Mouse (Mus musculus) midbrain, embryonic 11.5 days (tissue): ENCODE measurements around the gene Ap1ar. TPM values are rescaled to one million over a fixed set of nuclear protein-coding genes. Genes with fewer than 3 reads are reported as not detected.
A peak's percentile ranks its signal among the peaks of the same experiment; 100 is the strongest.
"Not testable (repeated sequence)": the region's sequence is repeated elsewhere in the genome, so short reads cannot be mapped to it uniquely, and the experiment has no call there.

Experiments
- ATAC-seq: fragments of 200-750 bp; cut with Nextera tagmentation; 2 replicates; pipeline ENCODE4 v1.8.0; 2017; ENCODE audit warnings: moderate TSS enrichment, moderate library complexity; ENCODE audit not compliant: low FRiP score
- DNase-seq: peaks from one replicate; pipeline ENCODE4 v3.0.0; 2015; ENCODE audit warnings: low spot score; ENCODE audit errors: missing footprints
- H3K27ac ChIP-seq: fragments of 300-500 bp; sonication (generic); 2 replicates; pipeline ENCODE4 v1.5.1; 2014; ENCODE audit warnings: low read depth, low read length
- H3K27me3 ChIP-seq: fragments of 300-500 bp; sonication (generic); 2 replicates; pipeline ENCODE4 v1.6.1; 2014; ENCODE audit warnings: mild to moderate bottlenecking, low read length, moderate library complexity, mixed read lengths; ENCODE audit not compliant: control insufficient read depth, insufficient read depth
- H3K36me3 ChIP-seq: fragments of 300-500 bp; sonication (generic); 2 replicates; pipeline ENCODE4 v1.6.1; 2014; ENCODE audit warnings: mild to moderate bottlenecking, low read length, moderate library complexity, mixed read lengths; ENCODE audit not compliant: control insufficient read depth, insufficient read depth
- H3K4me1 ChIP-seq: fragments of 300-500 bp; sonication (generic); 2 replicates; pipeline ENCODE4 v1.6.1; 2014; ENCODE audit warnings: low read length; ENCODE audit not compliant: control insufficient read depth, insufficient read depth
- H3K4me2 ChIP-seq: fragments of 300-500 bp; sonication (generic); 2 replicates; pipeline ENCODE4 v1.6.1; 2014; ENCODE audit warnings: mild to moderate bottlenecking, moderate library complexity
- H3K4me3 ChIP-seq: fragments of 300-500 bp; sonication (generic); 2 replicates; pipeline ENCODE4 v1.5.1; 2014; ENCODE audit warnings: low read depth, low read length
- H3K9ac ChIP-seq: fragments of 300-500 bp; sonication (generic); 2 replicates; pipeline ENCODE4 v1.6.1; 2014; ENCODE audit warnings: low read length
- H3K9me3 ChIP-seq: fragments of 300-500 bp; sonication (generic); 2 replicates; pipeline ENCODE4 v1.6.1; 2016; ENCODE audit warnings: low read length; ENCODE audit not compliant: control insufficient read depth
- WGBS: fragments of 180-500 bp; shearing (Covaris S2); extraction: QIAGEN DNeasy Blood & Tissue Kit; methylation state at CpG from one replicate; pipeline ENCODE4 v1.1.7; 2014; 5-methylcytosine and 5-hydroxymethylcytosine counted together
- polyA plus RNA-seq: library from polyadenylated mRNA; unstranded; fragments of >200 nt; fragmentation: Nextera tagmentation; extraction: Ambion mirVana; gene quantifications from 2 replicates; pipeline ENCODE4 v1.2.1, GENCODE M21; 2014

Gene Ap1ar
- polyA plus RNA-seq, 1 experiment from 2014 or later = 73.9 TPM

DNA sequence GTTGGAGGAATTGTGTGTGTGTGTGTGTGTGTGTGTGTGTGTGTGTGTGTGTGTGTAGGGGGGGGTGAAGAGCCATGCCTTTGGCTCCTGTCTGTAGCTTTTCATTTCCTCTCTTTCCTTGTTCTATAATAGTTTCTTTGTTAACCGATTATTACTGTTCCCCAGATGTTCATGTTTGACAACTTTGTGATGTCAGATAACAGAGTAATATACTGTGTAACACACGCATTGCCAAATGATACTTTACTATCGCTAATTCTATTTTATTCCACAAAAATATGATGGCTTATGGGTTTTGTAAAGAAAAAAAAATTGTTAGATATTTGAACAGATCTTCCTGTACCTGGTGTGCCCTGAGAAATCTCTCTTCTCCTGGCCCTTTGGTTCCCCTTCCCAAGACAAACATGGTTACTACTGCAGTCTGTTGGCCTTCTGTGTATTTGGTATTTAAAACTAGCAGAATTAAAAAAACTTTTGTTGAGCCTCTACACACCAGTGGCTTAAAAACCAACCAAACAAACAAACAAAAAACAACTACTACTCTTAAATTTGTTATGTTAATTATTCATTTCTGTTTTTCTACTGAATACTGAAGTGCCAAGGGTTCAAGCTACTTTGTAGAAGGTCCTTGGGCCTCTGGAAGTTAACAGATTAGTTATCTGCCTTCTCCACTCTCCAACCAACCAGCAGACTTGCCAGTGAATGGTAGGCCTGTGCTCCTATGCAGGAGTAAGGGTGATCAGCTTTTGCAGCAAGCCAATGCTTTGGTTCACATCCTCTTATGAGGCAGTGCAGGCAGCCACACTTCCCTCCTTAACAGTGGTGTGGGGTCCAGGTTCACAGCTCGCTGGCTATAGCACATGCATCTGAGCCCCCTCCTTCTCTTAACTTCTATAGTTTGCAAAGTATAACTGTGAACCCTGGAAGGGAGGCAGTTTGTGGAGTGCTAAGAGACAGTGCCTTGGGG is 45.4 kb downstream of the Ap1ar start:
- Histone ChIP-seq H3K4me2 (no peak overlapping the region), H3K4me3 (no peak overlapping the region), H3K4me1 (peaks cover 17% of the 10 kb centered on the region), H3K27me3 (peaks cover 40% of the 10 kb centered on the region), H3K9me3 (no peaks in the 10 kb centered on the region), H3K27ac (no peak overlapping the region), H3K36me3 (no peaks in the 10 kb centered on the region), H3K9ac (no peak overlapping the region)
- no peak for ATAC-seq
- WGBS = 57% methylated on average over 4 of the region's 4 CpGs
- no peak for DNase-seq

DNA sequence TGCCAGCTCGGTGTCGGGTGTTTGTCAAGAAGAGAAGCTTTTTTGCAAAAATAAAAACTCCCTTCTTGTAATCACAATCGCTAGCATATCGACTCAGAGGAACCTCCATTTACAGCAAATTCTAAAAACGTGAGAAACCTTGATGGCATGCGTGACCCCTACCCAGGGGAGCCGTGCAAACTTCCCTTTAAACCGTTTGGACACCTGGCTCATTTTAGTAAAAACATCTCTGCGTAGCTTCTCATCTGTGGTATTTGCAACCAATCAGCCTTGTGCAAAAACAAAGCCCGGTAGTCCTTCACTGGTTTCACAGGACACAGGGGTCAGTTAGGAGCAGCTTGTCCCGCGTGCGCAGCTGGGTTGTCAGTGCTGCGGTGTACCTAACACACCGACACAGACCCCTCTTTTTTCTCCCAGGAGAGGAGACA is 46.3 kb downstream of the Ap1ar start:
- no peak for ATAC-seq
- peaks cover 42% of the 10 kb centered on the region for H3K27me3 ChIP-seq

DNA sequence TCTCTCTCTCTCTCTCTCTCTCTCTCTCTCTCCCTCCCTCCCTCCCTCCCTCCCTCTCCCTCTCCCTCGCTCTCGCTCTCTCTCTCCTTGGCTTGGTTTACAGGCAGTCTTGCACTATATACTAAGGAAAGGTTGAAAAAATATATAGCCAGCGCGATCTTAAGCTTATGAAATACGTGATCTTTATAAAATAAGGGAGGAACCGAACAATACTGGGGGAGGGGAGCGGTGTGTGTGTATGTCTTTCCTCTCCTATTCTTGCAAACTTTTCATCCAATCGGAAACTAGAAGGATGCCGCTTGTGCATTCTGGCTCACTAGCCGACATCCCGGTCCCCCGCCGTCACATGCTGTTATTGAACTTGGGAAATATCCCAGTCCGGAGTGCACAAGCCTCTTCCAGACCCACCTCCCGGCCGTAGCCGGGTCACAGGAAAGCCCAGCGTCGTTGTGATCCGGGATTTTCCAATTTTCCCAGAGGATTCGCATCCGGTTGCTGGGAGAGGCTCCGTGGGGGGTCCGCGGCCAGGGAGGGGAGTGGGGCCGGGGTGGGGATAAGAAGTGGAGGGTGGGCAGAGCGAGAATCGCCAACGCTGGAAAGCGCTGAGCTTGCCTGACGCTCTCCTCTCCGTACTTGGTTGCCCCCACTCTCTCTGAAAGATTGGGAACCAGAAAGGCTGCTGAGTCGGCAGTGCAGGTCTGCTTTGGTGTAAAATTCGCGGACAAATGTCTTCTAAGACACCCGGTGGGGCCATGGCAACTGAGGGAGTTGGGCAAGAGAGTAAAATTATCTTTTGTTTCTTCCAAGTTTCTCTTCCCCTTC is 46.9 kb downstream of the Ap1ar start:
- Histone ChIP-seq H3K4me1 (peaks cover 17% of the 10 kb centered on the region), H3K9ac (peak overlapping the region; percentile 50), H3K9me3 (no peaks in the 10 kb centered on the region), H3K4me2 (peak overlapping the region; percentile 96), H3K4me3 (peak overlapping the region; percentile 48), H3K36me3 (no peaks in the 10 kb centered on the region), H3K27me3 (peaks cover 42% of the 10 kb centered on the region), H3K27ac (no peak overlapping the region)
- under 1% methylated on average over 36 of the region's 36 CpGs for WGBS
- ATAC-seq (peak; percentile 64), DNase-seq (peak; percentile 96)

More for the DNA sequence above, 46.3 kb downstream of the Ap1ar start:
- H3K9me3 ChIP-seq = no peaks in the 10 kb centered on the region
- 3% methylated on average over 15 of the region's 15 CpGs for WGBS
- no peak for DNase-seq
- H3K4me1 ChIP-seq = peaks cover 17% of the 10 kb centered on the region
- peak overlapping the region; percentile 50 for H3K9ac ChIP-seq
- no peaks in the 10 kb centered on the region for H3K36me3 ChIP-seq
- peak overlapping the region; percentile 48 for H3K4me3 ChIP-seq
- no peak overlapping the region for H3K27ac ChIP-seq
- H3K4me2 ChIP-seq = peak overlapping the region; percentile 96

- Histone ChIP-seq H3K36me3 (no peaks in the 10 kb centered on the region), H3K9ac (peak within 1 kb of the TSS; percentile 50), H3K4me2 (peak within 1 kb of the TSS; percentile 96), H3K27me3 (peaks cover 42% of the 10 kb centered on the region), H3K9me3 (no peaks in the 10 kb centered on the region), H3K27ac (no peak within 1 kb of the TSS), H3K4me3 (peak within 1 kb of the TSS; percentile 48), H3K4me1 (peaks cover 17% of the 10 kb centered on the region)
- peak; percentile 57 for ATAC-seq
- DNase-seq = peak; percentile 96
- WGBS = under 1% methylated on average over 43 of the region's 44 CpGs
These were observed 47.7 kb downstream of the Ap1ar start, which contains the start of gene Tifa for GRCm38 (mm10) chr3:127789500-127790191. Gene Tifa, plus strand, starts transcription at chr3:127789805.

- Histone ChIP-seq H3K4me3 (no peak overlapping the region), H3K4me2 (no peak overlapping the region; the same call in 1 of the 2 replicates), H3K27ac (no peak overlapping the region), H3K9ac (no peak overlapping the region), H3K4me1 (peaks cover 17% of the 10 kb centered on the region), H3K27me3 (peaks cover 42% of the 10 kb centered on the region), H3K9me3 (no peaks in the 10 kb centered on the region), H3K36me3 (no peaks in the 10 kb centered on the region)
- DNase-seq (no peak), ATAC-seq (no peak)
- 18% methylated on average over 8 of the region's 8 CpGs for WGBS
These were observed 48.4 kb downstream of the Ap1ar start for GRCm38 (mm10) chr3:127788919-127789318.

DNA sequence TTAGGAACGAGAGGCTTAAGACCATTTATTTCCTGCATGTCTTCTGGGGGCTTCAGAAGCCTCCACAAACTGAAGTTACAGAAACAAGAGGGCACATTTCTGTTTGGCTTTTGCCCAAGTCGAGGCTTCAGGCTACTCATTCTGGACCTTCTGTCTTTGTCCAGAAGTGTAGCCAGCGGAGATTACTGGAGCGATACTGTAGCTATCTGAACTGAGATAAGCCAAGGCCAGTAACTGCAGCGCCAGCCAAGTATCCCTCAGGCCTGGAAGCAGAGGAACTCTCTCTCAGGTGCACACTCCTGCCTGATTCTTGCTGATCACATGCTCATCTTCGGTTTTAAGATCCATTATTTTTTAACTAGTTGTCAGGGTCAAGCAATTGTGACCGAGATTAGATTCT is 49.3 kb downstream of the Ap1ar start:
- Histone ChIP-seq H3K4me1 (peaks cover 17% of the 10 kb centered on the region), H3K27me3 (peaks cover 42% of the 10 kb centered on the region), H3K36me3 (no peaks in the 10 kb centered on the region), H3K4me2 (no peak overlapping the region), H3K27ac (no peak overlapping the region), H3K9ac (no peak overlapping the region), H3K4me3 (no peak overlapping the region), H3K9me3 (no peaks in the 10 kb centered on the region)
- ATAC-seq (no peak), DNase-seq (peak; percentile 87)
- 41% methylated on average over 7 of the region's 7 CpGs for WGBS

- DNase-seq = no peak
- Histone ChIP-seq H3K4me3 (no peak overlapping the region), H3K27me3 (peaks cover 38% of the 10 kb centered on the region), H3K27ac (no peak overlapping the region), H3K9me3 (no peaks in the 10 kb centered on the region), H3K4me2 (no peak overlapping the region), H3K9ac (no peak overlapping the region), H3K4me1 (peaks cover 17% of the 10 kb centered on the region), H3K36me3 (no peaks in the 10 kb centered on the region)
- ATAC-seq = no peak
These were observed 50.3 kb downstream of the Ap1ar start for GRCm38 (mm10) chr3:127787032-127787431.

DNA sequence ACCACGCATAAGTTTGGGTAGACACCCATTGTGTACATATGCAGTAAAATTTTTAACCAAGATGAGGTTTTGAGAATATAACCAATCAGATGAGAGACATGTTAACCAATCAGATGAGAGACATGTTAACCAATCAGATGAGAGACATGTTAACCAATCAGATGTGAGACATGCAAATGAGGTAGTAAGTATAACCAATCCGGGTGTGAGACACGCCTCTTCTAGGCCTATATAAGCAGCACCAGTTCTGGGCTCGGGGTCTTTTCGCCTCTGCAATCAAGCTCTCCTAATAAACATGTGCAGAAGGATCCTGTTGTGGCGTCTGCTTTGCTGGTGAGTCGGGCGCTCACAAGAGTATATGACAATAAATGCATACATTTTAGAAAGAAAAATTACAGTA is 53.6 kb downstream of the Ap1ar start:
- H3K9me3 ChIP-seq, H3K36me3 ChIP-seq, DNase-seq, ATAC-seq, H3K9ac ChIP-seq, H3K4me1 ChIP-seq, H3K27ac ChIP-seq, H3K4me3 ChIP-seq, H3K4me2 ChIP-seq: not testable (repeated sequence)
- H3K27me3 ChIP-seq = peaks cover 13% of the 10 kb centered on the region
- 94% methylated on average over 8 of the region's 8 CpGs for WGBS
